Mouse (Mus musculus) bone marrow macrophage, adult 2 months (primary cell): ENCODE data around the gene Esrrg.

Experiments used
- CTCF ChIP-seq: IDR thresholded peaks from 2 replicates; pipeline ENCODE4 v1.5.1; 2012; ENCODE audit warnings: low read depth, mild to moderate bottlenecking, low read length, moderate library complexity
- POLR2A ChIP-seq: IDR thresholded peaks from 2 replicates; pipeline ENCODE4 v1.6.1; 2012; ENCODE audit warnings: mild to moderate bottlenecking, low read depth, low read length, borderline replicate concordance

DNA sequence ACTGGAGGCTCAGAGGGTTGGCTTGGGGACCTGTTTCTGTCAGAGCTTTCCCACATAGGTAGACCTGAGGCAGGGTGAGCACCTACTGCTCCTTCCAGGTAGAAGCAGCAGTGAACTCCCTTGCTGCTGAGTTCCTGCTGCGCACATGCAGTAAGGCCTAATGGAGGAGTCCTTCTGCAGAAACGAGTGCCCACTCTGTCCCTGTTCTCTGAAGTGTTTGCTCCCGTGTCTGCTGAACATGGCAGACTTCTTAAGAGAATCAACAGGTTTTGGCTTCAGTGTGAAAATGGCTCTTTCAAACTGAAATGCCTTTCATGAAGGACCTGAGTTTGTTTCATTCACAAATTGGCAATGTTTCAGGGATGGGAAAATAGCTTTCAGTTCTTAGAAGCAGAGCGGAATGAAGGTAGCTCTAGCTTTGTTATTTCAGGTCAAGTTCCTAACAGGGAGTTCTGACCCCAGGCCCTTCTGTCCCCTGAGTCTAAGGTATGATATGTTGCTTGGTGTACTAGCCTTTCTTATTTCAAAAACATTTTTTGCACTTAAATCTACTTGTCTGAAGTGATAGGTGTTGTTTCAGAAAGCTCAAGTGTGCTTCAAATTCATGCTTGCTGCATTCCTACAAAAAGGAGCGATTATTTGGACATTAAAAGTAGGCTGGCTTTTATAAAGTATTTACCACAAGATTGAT lies 185.8 kb downstream of the Esrrg start:
- TF ChIP-seq CTCF, result no peak
- TF ChIP-seq POLR2A, result no peak
